Mouse (Mus musculus) ES-Bruce4 (cell line): ENCODE measurements around the gene Galnt3. TPM values are rescaled to one million over a fixed set of nuclear protein-coding genes. Genes with fewer than 3 reads are reported as not detected.

Experiments used
- H3K27ac ChIP-seq: 2 replicates; pipeline ENCODE4 v1.5.1; 2012; ENCODE audit warnings: low read length, inconsistent platforms; ENCODE audit not compliant: insufficient read depth
- H3K27me3 ChIP-seq: 2 replicates; pipeline ENCODE4 v1.6.1; 2012; ENCODE audit warnings: mild to moderate bottlenecking, low read length, inconsistent platforms; ENCODE audit not compliant: control insufficient read depth, poor library complexity, insufficient read depth, severe bottlenecking
- H3K36me3 ChIP-seq: 2 replicates; pipeline ENCODE4 v1.6.1; 2012; ENCODE audit warnings: inconsistent platforms, mild to moderate bottlenecking, low read length, moderate library complexity; ENCODE audit not compliant: control insufficient read depth, poor library complexity, insufficient read depth, severe bottlenecking
- H3K4me1 ChIP-seq: one replicate; pipeline ENCODE4 v1.8.1; 2011; ENCODE audit warnings: low read length; ENCODE audit not compliant: control insufficient read depth, insufficient read depth
- H3K4me3 ChIP-seq: 2 replicates; pipeline ENCODE4 v1.5.1; 2011; ENCODE audit warnings: low read depth, mild to moderate bottlenecking, low read length
- H3K9ac ChIP-seq: 2 replicates; pipeline ENCODE4 v1.6.1; 2012; ENCODE audit warnings: low read depth, mild to moderate bottlenecking, inconsistent platforms; ENCODE audit not compliant: poor library complexity, severe bottlenecking
- H3K9me3 ChIP-seq: replicated peaks from 2 replicates; pipeline ENCODE4 v1.6.1; 2012; ENCODE audit warnings: mild to moderate bottlenecking, low read length, inconsistent platforms; ENCODE audit not compliant: control insufficient read depth, poor library complexity, insufficient read depth, severe bottlenecking
- CTCF ChIP-seq: IDR thresholded peaks from one replicate; pipeline ENCODE4 v1.8.1; 2011; ENCODE audit warnings: low read depth, low read length
- EP300 ChIP-seq: IDR thresholded peaks from 2 replicates; pipeline ENCODE4 v1.6.1; 2011; ENCODE audit warnings: low read depth, low read length; ENCODE audit not compliant: insufficient read depth
- POLR2A ChIP-seq: IDR thresholded peaks from one replicate; pipeline ENCODE4 v1.8.1; 2011; ENCODE audit warnings: low read length; ENCODE audit not compliant: insufficient read depth
- polyA plus RNA-seq: library from polyadenylated mRNA; stranded (reverse); fragments of >200 nt; gene quantifications from 2 replicates; pipeline ENCODE4 v1.2.4, GENCODE M21; 2011; ENCODE audit warnings: low read depth; ENCODE audit not compliant: missing spikeins, insufficient read depth, insufficient read length

The Galnt3 gene
- polyA plus RNA-seq, 1 experiment, result 23.4 TPM

DNA sequence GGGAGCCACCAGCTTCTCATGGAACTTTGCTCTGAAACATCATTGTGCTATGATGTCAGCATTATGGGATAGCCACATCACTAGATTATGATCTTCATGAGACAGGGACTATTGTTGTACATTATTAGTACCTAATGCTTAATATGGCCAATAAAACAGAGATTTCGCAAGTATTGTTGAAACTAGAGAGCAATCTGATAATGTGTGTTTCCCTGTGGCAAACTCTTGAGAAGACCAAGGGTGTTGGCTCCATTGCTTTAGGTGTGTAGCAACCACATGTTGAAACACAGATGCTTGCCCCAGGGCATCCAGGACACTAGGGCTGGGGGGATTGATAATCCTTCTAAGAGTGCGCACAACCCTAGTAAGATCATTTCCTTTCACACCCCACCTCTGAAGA lies 44.1 kb downstream of the Galnt3 start:
- no peak overlapping the region for H3K9ac ChIP-seq
- no peak overlapping the region for H3K27ac ChIP-seq
- no peak for TF ChIP-seq POLR2A
- TF ChIP-seq CTCF, result no peak
- TF ChIP-seq EP300, result no peak
- no peaks in the 10 kb centered on the region for H3K36me3 ChIP-seq
- H3K4me3 ChIP-seq, result no peak overlapping the region
- H3K9me3 ChIP-seq, result no peaks in the 10 kb centered on the region
- no peaks in the 10 kb centered on the region for H3K27me3 ChIP-seq
- no peaks in the 10 kb centered on the region for H3K4me1 ChIP-seq

DNA sequence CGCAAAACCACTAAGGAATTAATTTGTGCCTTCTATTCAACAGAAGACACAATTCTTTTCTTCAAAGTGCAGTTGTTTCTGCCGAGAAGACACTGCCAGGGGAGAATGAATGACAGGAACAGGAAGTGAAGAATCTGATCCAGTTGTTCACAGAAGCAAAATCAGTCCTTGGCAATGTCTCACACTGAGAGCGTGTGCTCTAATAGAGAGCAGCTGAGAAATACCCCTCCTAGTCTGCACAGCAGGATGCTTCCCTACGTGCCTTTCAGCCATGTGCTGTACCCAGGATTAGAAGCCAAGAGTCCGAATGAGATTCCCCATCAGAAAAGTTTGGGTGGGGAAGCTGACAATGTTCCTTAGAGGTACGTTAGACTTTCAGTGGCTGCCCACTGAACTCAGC lies 55.3 kb downstream of the Galnt3 start:
- H3K27ac ChIP-seq, result no peak overlapping the region
- no peaks in the 10 kb centered on the region for H3K27me3 ChIP-seq
- H3K36me3 ChIP-seq, result no peaks in the 10 kb centered on the region
- TF ChIP-seq EP300 (no peak), CTCF (no peak), POLR2A (no peak)
- no peaks in the 10 kb centered on the region for H3K9me3 ChIP-seq
- H3K4me3 ChIP-seq, result no peak overlapping the region
- H3K9ac ChIP-seq, result no peak overlapping the region
- no peaks in the 10 kb centered on the region for H3K4me1 ChIP-seq

DNA sequence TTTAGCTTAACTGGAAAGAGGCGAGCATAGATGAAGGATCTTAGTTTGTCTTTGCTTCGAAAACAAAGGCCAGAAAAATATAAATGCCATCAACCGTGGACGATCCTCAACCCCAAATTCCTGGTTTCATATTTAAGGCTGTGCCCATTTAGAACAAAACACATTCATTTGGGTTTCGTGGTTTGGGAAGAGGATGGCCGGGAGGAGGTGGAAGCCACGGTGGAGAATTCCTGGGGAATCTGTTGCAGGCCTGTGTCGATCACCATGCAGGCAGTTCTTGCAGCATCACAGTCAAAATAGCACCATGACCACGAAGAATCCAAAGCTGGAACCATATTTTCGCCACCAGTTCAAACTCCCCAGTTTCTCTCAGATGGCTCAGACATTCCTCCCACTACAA lies 61.5 kb downstream of the Galnt3 start:
- no peak overlapping the region for H3K9ac ChIP-seq
- H3K27me3 ChIP-seq, result no peaks in the 10 kb centered on the region
- H3K4me3 ChIP-seq, result no peak overlapping the region
- no peak overlapping the region for H3K27ac ChIP-seq
- no peaks in the 10 kb centered on the region for H3K4me1 ChIP-seq
- H3K36me3 ChIP-seq, result no peaks in the 10 kb centered on the region
- no peaks in the 10 kb centered on the region for H3K9me3 ChIP-seq
- TF ChIP-seq POLR2A (no peak), CTCF (no peak), EP300 (no peak)

DNA sequence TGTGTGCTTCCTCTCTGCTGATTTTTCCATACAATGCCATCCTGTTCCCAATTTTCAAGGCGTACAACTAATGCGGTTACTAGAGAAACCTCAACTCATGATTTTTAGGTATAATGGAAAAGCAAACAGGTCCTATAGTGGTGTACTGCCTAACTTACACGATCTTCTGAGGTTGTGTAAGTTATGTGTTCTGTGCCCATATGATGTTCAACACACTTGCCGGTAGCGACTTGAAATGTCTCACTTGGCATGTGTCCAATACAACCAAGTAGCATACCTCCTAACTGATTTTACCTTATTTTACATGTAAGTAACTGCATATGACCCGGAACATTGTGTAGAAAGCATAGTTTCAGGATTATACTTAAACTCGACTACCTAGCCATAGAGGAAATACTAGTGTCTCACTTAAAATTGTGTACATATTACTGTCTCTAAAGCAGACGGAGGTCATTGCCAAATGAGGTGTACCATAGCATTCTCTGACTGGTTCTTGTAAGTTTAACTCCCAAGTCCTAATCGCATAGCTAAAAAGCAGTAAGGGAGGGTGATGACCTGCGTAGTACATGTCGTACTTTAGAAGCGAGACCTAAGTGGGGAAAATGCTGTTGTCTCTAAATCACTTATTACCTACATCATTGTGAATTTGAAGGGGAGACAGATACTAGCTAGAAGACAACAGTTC lies 80.2 kb downstream of the Galnt3 start:
- TF ChIP-seq POLR2A (no peak), EP300 (no peak), CTCF (no peak)
- no peak overlapping the region for H3K9ac ChIP-seq
- no peaks in the 10 kb centered on the region for H3K4me1 ChIP-seq

DNA sequence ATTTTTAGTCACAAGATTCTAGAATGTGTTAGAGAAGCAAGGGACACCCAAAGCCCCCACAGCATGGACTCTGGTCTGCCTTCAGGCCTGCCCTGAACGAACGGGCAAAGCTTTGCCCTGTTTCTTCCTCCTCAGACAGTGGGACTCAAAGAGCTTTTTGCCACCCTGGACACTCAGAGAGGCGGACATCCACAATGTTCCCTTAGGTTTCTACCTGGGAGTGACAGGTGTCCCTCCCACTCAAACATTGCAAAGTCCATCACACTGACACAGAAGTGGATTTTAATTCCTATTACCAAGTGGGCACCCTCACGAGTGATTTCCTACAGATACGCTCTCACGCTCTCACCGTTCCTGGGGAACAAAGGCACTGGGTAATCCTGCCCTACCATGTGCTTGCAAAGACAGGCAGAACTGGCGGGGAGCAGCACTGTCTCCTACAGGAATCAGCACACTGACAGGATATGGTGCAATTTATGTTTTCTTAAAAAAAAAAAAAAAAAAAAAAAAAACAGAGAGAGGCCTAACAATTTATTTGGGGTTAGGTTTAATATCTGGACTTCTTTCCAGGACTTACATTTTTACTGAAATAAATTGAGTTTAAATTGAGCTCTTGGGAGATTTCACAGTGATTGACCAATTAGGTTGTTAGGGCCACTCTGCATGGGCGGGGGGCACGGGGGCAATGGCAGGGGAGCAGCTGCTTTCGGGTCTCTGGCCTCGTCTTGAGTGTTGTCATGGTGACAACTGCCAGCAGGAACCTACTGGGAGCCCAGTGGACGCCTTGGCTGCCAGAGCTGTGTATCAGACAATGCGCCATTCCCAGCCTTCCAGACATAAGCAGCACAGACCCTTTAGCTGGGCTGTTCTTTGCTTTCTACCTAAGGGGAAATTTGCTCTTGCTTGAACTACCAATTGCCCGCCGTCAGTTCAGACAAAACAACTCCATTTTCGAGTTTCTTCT lies 81.1 kb downstream of the Galnt3 start:
- H3K4me1 ChIP-seq, result no peaks in the 10 kb centered on the region
- H3K27ac ChIP-seq, result no peak overlapping the region

More for the DNA sequence above, 80.2 kb downstream of the Galnt3 start:
- H3K36me3 ChIP-seq, result no peaks in the 10 kb centered on the region
- no peak overlapping the region for H3K27ac ChIP-seq
- no peaks in the 10 kb centered on the region for H3K9me3 ChIP-seq
- H3K27me3 ChIP-seq, result no peaks in the 10 kb centered on the region
- H3K4me3 ChIP-seq, result no peak overlapping the region

DNA sequence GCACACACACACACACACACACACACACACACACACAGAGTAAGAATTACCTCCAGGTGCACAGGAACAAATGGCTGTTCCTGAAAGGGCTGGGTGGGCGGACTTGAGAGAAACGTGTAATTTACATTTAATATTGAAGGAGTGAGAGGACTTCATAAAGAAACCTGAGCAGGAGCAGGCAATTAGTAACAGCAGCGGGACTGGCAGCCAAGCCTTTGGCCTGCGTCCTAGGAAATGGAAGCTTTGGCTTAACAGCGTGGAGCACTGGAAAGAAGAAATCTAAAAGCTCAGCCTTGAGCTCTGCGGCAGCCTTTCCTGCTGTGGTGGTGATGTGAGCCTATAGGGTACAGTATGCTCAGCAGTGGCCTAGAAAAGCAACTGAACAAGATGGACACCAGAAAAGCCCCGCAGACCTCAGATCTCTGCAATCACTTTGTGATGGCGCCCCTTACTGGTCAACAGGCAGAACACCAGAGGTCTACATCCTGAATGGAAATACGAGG lies 82.8 kb downstream of the Galnt3 start:
- H3K9me3 ChIP-seq, result no peaks in the 10 kb centered on the region
- peak overlapping the region; percentile 1; the same call in 1 of the 2 replicates for H3K4me3 ChIP-seq
- no peaks in the 10 kb centered on the region for H3K4me1 ChIP-seq
- no peak overlapping the region for H3K9ac ChIP-seq
- no peaks in the 10 kb centered on the region for H3K27me3 ChIP-seq
- no peak overlapping the region for H3K27ac ChIP-seq
- TF ChIP-seq EP300 (no peak), CTCF (peak; percentile 36), POLR2A (no peak)
- H3K36me3 ChIP-seq, result no peaks in the 10 kb centered on the region

More for the DNA sequence above, 81.1 kb downstream of the Galnt3 start:
- no peak overlapping the region for H3K4me3 ChIP-seq
- H3K27me3 ChIP-seq, result no peaks in the 10 kb centered on the region
- H3K9me3 ChIP-seq, result no peaks in the 10 kb centered on the region
- TF ChIP-seq EP300 (no peak), CTCF (no peak), POLR2A (no peak)
- no peak overlapping the region for H3K9ac ChIP-seq
- no peaks in the 10 kb centered on the region for H3K36me3 ChIP-seq
